In genomic region chr9:49246839-49247238, GRCm38 (mm10) we compare ENCODE assay signal across 10 mouse cellular contexts. TPM values are rescaled to one million over a fixed set of nuclear protein-coding genes. Genes with fewer than 3 reads are reported as not detected.
DNase-seq lines count a peak whose midpoint lies in the region; ATAC-seq lines count a peak whose summit lies in the region.
"Had no signal": no experiment of that assay in that cellular context is flagged by ENCODE, and none has a peak within 500 bp of the region (broad histone marks: within the 10 kb centered on the region; RNA-seq: fewer than 3 reads in every experiment).

No protein-coding gene starts in this region.

- peak; percentile 61 for DNase-seq in intestine, embryonic 14.5 days (ENCODE audit: low spot score)
- DNase-seq in adrenal gland, adult 18-20 months (ENCODE audit: low spot score in 2 of 2) = peak; percentile 74 to 78
- peak; percentile 66 for DNase-seq in embryo, embryonic 11 days
- DNase-seq in kidney, postnatal 36 days = peak; percentile 64 to 90
- peak; percentile 42 to 55 for DNase-seq in lung, adult 18-20 months
- peak; percentile 64 for DNase-seq in right cerebral cortex, postnatal 4 days
- no peak for DNase-seq in spleen, adult 12 weeks (ENCODE audit: low spot score)

- H3K9me3 ChIP-seq in intestine, embryonic 14.5 days (ENCODE audit: control insufficient read depth, low read length) = no peaks in the 10 kb centered on the region
- no peaks in the 10 kb centered on the region for H3K9me3 ChIP-seq in intestine, embryonic 15.5 days
- H3K9me3 ChIP-seq: embryonic facial prominence, embryonic 15.5 days; midbrain, embryonic 12.5 days had no signal

- 39% methylated on average over 7 of the region's 7 CpGs for WGBS in intestine, embryonic 14.5 days
- WGBS in intestine, embryonic 15.5 days = 39% methylated on average over 7 of the region's 7 CpGs

- no peak for ATAC-seq in intestine, embryonic 14.5 days (replicated peaks; ENCODE audit: low FRiP score, low TSS enrichment, low read depth)
- ATAC-seq in intestine, embryonic 15.5 days = no peak

- H3K4me3 ChIP-seq in intestine, embryonic 14.5 days (ENCODE audit: low read depth, low read length) = no peak overlapping the region
- H3K4me3 ChIP-seq in intestine, embryonic 15.5 days (replicated peaks) = no peak overlapping the region
- H3K4me3 ChIP-seq: embryonic facial prominence, embryonic 15.5 days; midbrain, embryonic 12.5 days had no signal

- H3K27ac ChIP-seq in intestine, embryonic 14.5 days (ENCODE audit: low read depth) = no peak overlapping the region
- H3K27ac ChIP-seq in intestine, embryonic 15.5 days = no peak overlapping the region
- H3K27ac ChIP-seq: embryonic facial prominence, embryonic 15.5 days; midbrain, embryonic 12.5 days had no signal

- no peaks in the 10 kb centered on the region for H3K36me3 ChIP-seq in intestine, embryonic 14.5 days (ENCODE audit: control insufficient read depth, insufficient read depth, low read length)
- no peaks in the 10 kb centered on the region for H3K36me3 ChIP-seq in intestine, embryonic 15.5 days
- H3K36me3 ChIP-seq: embryonic facial prominence, embryonic 15.5 days; midbrain, embryonic 12.5 days had no signal

- H3K27me3 ChIP-seq in intestine, embryonic 14.5 days (replicated peaks; ENCODE audit: control insufficient read depth, insufficient read depth, low read length) = no peaks in the 10 kb centered on the region
- H3K27me3 ChIP-seq in intestine, embryonic 15.5 days (replicated peaks) = no peaks in the 10 kb centered on the region
- H3K27me3 ChIP-seq: embryonic facial prominence, embryonic 15.5 days; midbrain, embryonic 12.5 days had no signal

- H3K4me2 ChIP-seq in intestine, embryonic 14.5 days (ENCODE audit: low read length) = no peak overlapping the region
- no peak overlapping the region for H3K4me2 ChIP-seq in intestine, embryonic 15.5 days (replicated peaks)
- H3K4me2 ChIP-seq: embryonic facial prominence, embryonic 15.5 days; midbrain, embryonic 12.5 days had no signal

- H3K9ac ChIP-seq in intestine, embryonic 14.5 days (ENCODE audit: low read length) = no peak overlapping the region
- H3K9ac ChIP-seq in intestine, embryonic 15.5 days = no peak overlapping the region
- H3K9ac ChIP-seq: embryonic facial prominence, embryonic 15.5 days; midbrain, embryonic 12.5 days had no signal

- H3K4me1 ChIP-seq in intestine, embryonic 14.5 days (replicated peaks; ENCODE audit: control insufficient read depth, insufficient read depth, low read length) = no peaks in the 10 kb centered on the region
- H3K4me1 ChIP-seq in intestine, embryonic 15.5 days (replicated peaks) = no peaks in the 10 kb centered on the region
- H3K4me1 ChIP-seq: embryonic facial prominence, embryonic 15.5 days had no signal

RNA-seq across cellular contexts. Expression of gene Gm4894, which starts 3.5 kb away (rescaled TPM):
- not detected in 2 replicates for polyA plus RNA-seq in intestine, embryonic 14.5 days (2014; fragmentation: Nextera tagmentation; extraction: Ambion mirVana)
- not detected in 2 replicates for polyA plus RNA-seq in intestine, embryonic 15.5 days (2015; fragmentation: Nextera tagmentation; extraction: Ambion mirVana)
- total RNA-seq in adrenal gland, adult 18-20 months (2021) = not detected
- polyA plus RNA-seq: embryonic facial prominence, embryonic 15.5 days; midbrain, embryonic 12.5 days had no signal
